Mouse (Mus musculus) E14TG2a.4 (cell line): ENCODE results near the gene Slc35e3.

Experiments used
- CTCF ChIP-seq: conservative IDR thresholded peaks from 2 replicates; pipeline ENCODE4 v1.5.1; 2014; ENCODE audit warnings: low read length
- NANOG ChIP-seq: IDR thresholded peaks from 2 replicates; pipeline ENCODE4 v1.6.1; 2014; ENCODE audit warnings: borderline replicate concordance, low read length, mixed read lengths

GRCm38 (mm10) chr10:117695605-117696004 is 50.6 kb downstream of the Slc35e3 start:
- TF ChIP-seq CTCF, result no peak
- TF ChIP-seq NANOG, result no peak
